Mouse (Mus musculus) lung, postnatal 0 days (tissue): Measurements from ENCODE around the gene Cfap221. TPM values are rescaled to one million over a fixed set of nuclear protein-coding genes. Genes with fewer than 3 reads are reported as not detected.

Experiments
- ATAC-seq: fragments of 200-750 bp; cut with Nextera tagmentation; 2 replicates; pipeline ENCODE4 v1.8.0; 2017; ENCODE audit warnings: moderate library complexity
- DNase-seq: peaks from one replicate; pipeline ENCODE4 v3.0.0-alpha.2; 2016; ENCODE audit warnings: low spot score
- H3K27ac ChIP-seq: fragments of 300-500 bp; sonication (generic); 2 replicates; pipeline ENCODE4 v1.5.1; 2014; ENCODE audit warnings: antibody characterized with exemption, mild to moderate bottlenecking, low read length, mixed read lengths
- H3K27me3 ChIP-seq: fragments of 300-500 bp; sonication (generic); replicated peaks from 2 replicates; pipeline ENCODE4 v1.6.1; 2014; ENCODE audit warnings: low read length, mixed read lengths; ENCODE audit not compliant: insufficient read depth
- H3K36me3 ChIP-seq: fragments of 300-500 bp; sonication (generic); 2 replicates; pipeline ENCODE4 v1.6.1; 2014; ENCODE audit warnings: low read length, mixed read lengths; ENCODE audit not compliant: insufficient read depth
- H3K4me1 ChIP-seq: fragments of 300-500 bp; sonication (generic); 2 replicates; pipeline ENCODE4 v1.6.1; 2014; ENCODE audit warnings: antibody characterized with exemption, low read depth, low read length, mixed read lengths; ENCODE audit not compliant: insufficient read depth
- H3K4me2 ChIP-seq: fragments of 300-500 bp; sonication (generic); replicated peaks from 2 replicates; pipeline ENCODE4 v1.6.1; 2014; ENCODE audit warnings: low read depth, mild to moderate bottlenecking, low read length, moderate library complexity, mixed read lengths
- H3K4me3 ChIP-seq: fragments of 300-500 bp; sonication (generic); 2 replicates; pipeline ENCODE4 v1.5.1; 2014; ENCODE audit warnings: low read depth, low read length
- H3K9ac ChIP-seq: fragments of 300-500 bp; sonication (generic); replicated peaks from 2 replicates; pipeline ENCODE4 v1.6.1; 2014; ENCODE audit warnings: low read depth, mild to moderate bottlenecking
- H3K9me3 ChIP-seq: fragments of 300-500 bp; sonication (generic); 2 replicates; pipeline ENCODE4 v1.6.1; 2016; ENCODE audit warnings: low read length, mixed read lengths
- CTCF ChIP-seq: IDR thresholded peaks from 2 replicates; pipeline ENCODE4 v1.5.1; 2016; ENCODE audit warnings: antibody characterized with exemption, mild to moderate bottlenecking
- EP300 ChIP-seq: IDR thresholded peaks from 2 replicates; pipeline ENCODE4 v1.6.1; 2016; ENCODE audit warnings: antibody characterized with exemption, mild to moderate bottlenecking, control low read depth
- WGBS: fragments of 180-500 bp; shearing (Covaris S2); extraction: QIAGEN DNeasy Blood & Tissue Kit; methylation state at CpG from one replicate; pipeline ENCODE4 v1.1.7; 2014; 5-methylcytosine and 5-hydroxymethylcytosine counted together
- polyA plus RNA-seq: library from polyadenylated mRNA; unstranded; fragments of >200 nt; fragmentation: Nextera tagmentation; extraction: Ambion mirVana; gene quantifications from 2 replicates; pipeline ENCODE4 v1.2.1, GENCODE M21; 2015

Cfap221 gene
- polyA plus RNA-seq, 1 experiment from 2014 or later, result 0.39 TPM

GRCm38 (mm10) chr1:119916823-119917371 is 80.1 kb downstream of the Cfap221 start:
- 51% methylated on average over 5 of the region's 5 CpGs for WGBS
- Histone ChIP-seq H3K4me3 (no peak overlapping the region), H3K4me2 (no peak overlapping the region), H3K36me3 (no peaks in the 10 kb centered on the region), H3K9ac (no peak overlapping the region), H3K27ac (peak overlapping the region; percentile 47; the same call in 1 of the 2 replicates), H3K27me3 (no peaks in the 10 kb centered on the region), H3K4me1 (no peaks in the 10 kb centered on the region), H3K9me3 (no peaks in the 10 kb centered on the region)
- peak; percentile 76 for DNase-seq
- peak; percentile 67 for ATAC-seq
- TF ChIP-seq EP300 (peak; percentile 67), CTCF (no peak)

DNA sequence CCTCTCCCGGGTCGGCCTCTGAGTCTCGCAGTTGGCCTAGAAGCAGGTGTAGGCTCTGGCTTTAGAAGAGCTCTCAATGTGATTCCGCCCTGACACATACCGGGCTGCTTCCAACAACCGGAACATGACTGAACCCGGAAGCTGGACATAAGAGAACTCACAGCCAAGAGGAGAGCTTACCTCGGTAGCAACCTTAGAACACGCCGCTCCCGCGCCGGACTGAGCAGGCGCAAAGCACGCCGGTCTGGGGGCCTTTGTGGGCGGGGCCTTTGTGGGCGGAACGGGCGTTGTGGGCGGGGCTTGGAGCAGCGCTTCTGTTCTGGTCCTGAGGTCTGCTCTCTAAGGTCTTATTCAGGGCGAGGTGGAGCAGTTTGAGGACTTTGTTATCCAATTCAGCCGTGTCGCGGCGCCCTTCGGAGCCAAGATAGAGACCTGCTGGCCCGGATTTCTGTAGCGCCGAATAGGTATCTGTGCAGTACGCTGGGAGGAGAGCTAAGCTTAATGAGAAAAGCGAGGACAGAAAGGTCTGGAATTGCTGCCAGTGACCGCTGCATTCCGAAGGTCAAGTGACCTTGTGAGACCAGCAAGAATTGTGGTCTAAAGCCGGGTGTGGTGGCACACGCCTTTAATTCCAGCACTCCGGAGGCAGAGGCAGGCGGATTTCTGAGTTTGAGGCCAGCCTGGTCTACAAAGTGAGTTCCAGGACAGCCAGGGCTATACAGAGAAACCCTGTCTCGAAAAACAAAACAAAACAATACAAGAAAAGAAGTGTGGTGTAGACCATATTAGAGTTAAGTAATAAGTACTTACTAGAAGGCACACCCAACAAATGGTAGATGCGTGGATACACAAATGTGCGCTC is 83.8 kb downstream of the Cfap221 start, which contains the start of gene Tmem177:
Gene Tmem177 (minus strand): TSS at position 256 of the 862 bp plus-strand sequence.
- peak; percentile 94 for ATAC-seq
- WGBS, result 10% methylated on average over 42 of the region's 42 CpGs
- peak; percentile 95 for DNase-seq
- H3K4me1 ChIP-seq, result no peaks in the 10 kb centered on the region
- peak within 1 kb of the TSS; percentile 7; the same call in 1 of the 2 replicates for H3K27ac ChIP-seq
- peak within 1 kb of the TSS; percentile 45 for H3K4me3 ChIP-seq
- TF ChIP-seq CTCF, result no peak
- H3K9ac ChIP-seq, result no peak within 1 kb of the TSS; the same call in 1 of the 2 replicates
- no peaks in the 10 kb centered on the region for H3K36me3 ChIP-seq
- H3K4me2 ChIP-seq, result peak within 1 kb of the TSS; percentile 53
- H3K27me3 ChIP-seq, result no peaks in the 10 kb centered on the region
- H3K9me3 ChIP-seq, result no peaks in the 10 kb centered on the region

DNA sequence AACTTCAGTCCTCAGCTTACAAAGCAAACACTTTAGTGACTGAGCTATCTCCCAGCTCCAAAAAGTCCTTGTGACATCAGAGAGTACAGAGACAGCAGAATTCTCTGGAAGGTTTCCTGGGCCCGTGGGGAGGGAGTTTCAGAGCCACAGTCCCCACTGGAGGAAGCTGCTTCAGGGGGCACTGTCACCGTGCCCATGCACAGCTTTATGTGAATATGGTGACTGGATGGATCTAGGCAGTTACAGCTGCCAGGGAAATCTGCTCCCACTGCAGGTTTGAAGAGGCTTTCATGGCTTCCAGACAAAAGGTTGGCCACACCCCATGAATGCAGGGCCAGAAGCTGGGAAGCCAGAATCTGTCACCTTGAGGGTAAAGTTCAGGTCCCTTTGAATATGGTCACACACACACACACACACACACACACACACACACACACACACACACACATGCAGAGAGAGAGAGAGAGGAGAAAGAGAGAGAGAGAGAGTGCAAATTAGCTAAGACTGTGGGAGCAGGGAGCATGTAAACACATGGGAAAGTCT is 89.8 kb downstream of the Cfap221 start:
- peak; percentile 28 for ATAC-seq
- no peak overlapping the region for H3K27ac ChIP-seq

GRCm38 (mm10) chr1:119903231-119903620 is 93.8 kb downstream of the Cfap221 start:
- Histone ChIP-seq H3K4me2 (no peak overlapping the region), H3K27me3 (no peaks in the 10 kb centered on the region), H3K9me3 (no peaks in the 10 kb centered on the region), H3K27ac (no peak overlapping the region), H3K36me3 (no peaks in the 10 kb centered on the region), H3K9ac (no peak overlapping the region), H3K4me1 (no peaks in the 10 kb centered on the region; the same call in 1 of the 2 replicates), H3K4me3 (no peak overlapping the region)
- WGBS, result 60% methylated on average over 6 of the region's 6 CpGs
- no peak for ATAC-seq
- TF ChIP-seq CTCF, result no peak
- no peak for TF ChIP-seq EP300
- no peak for DNase-seq

More for the DNA sequence above, 89.8 kb downstream of the Cfap221 start:
- Histone ChIP-seq H3K27me3 (no peaks in the 10 kb centered on the region), H3K4me1 (no peaks in the 10 kb centered on the region; the same call in 1 of the 2 replicates), H3K4me3 (no peak overlapping the region), H3K9me3 (no peaks in the 10 kb centered on the region), H3K4me2 (no peak overlapping the region), H3K36me3 (no peaks in the 10 kb centered on the region), H3K9ac (no peak overlapping the region)
- DNase-seq, result no peak
- 44% methylated on average over 2 of the region's 2 CpGs for WGBS
- TF ChIP-seq EP300 (no peak), CTCF (no peak)

GRCm38 (mm10) chr1:119902551-119903230 is 94.3 kb downstream of the Cfap221 start:
- H3K4me3 ChIP-seq, result no peak overlapping the region
- 66% methylated on average over 8 of the region's 8 CpGs for WGBS
- H3K27me3 ChIP-seq, result no peaks in the 10 kb centered on the region
- H3K9ac ChIP-seq, result no peak overlapping the region
- DNase-seq (no peak), ATAC-seq (no peak)
- no peak overlapping the region for H3K4me2 ChIP-seq
- H3K9me3 ChIP-seq, result no peaks in the 10 kb centered on the region
- no peak for TF ChIP-seq EP300
- TF ChIP-seq CTCF, result no peak
- H3K27ac ChIP-seq, result no peak overlapping the region
- H3K4me1 ChIP-seq, result no peaks in the 10 kb centered on the region; the same call in 1 of the 2 replicates
- H3K36me3 ChIP-seq, result no peaks in the 10 kb centered on the region
